Mouse (Mus musculus): ENCODE results near the gene Gmppa. TPM values are rescaled to one million over a fixed set of nuclear protein-coding genes. Genes with fewer than 3 reads are reported as not detected.

The Gmppa gene
- polyA plus RNA-seq, 1 experiment from 2014 or later: 103 TPM

DNA sequence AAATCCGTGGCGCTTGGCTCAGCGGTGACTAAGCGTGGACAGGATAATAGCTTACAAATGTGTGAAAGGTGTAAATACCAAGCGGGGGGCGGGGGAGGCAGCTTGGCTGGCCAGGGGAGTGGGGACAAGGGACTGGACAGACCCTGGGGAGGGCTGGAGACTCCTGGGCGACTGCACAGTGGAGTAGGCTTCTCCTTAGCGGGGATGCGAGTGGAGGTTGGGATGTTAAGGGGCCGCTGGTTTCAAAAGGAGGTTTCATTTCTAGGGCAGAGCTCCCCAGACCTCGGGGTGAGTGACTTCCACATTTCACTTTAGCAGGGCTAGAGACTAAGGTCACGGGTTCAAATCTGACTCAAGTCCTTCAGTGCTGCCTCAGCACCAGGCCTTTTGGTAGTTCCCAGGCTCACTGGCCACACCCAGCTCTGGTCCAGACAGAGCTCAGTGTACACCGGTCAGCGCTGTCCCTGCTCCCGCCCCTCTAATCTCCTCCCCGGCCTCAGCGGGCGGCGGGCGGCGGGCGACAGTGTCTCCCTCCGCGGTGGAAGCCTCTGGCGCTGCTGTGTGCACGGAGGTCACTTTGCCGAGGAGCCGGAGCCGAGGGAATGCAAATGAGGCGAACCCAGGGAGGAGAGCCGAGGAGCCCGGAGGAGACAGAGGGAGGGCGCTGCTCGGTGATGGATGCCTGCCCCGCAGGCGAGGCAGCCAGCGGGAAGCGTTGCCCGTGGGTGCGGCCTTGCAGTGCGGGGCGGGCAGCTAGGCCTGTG lies 22.5 kb downstream of the Gmppa start:
- H3K36me3 ChIP-seq: no peaks in the 10 kb centered on the region
- H3K4me1 ChIP-seq: peaks cover 20% of the 10 kb centered on the region
- no peaks in the 10 kb centered on the region for H3K9me3 ChIP-seq
- H3K27me3 ChIP-seq (replicated peaks): peaks cover 28% of the 10 kb centered on the region
- H3K4me3 ChIP-seq (replicated peaks): peak overlapping the region; percentile 38
- peak; percentile 51 for ATAC-seq (ENCODE audit: insufficient read depth, low FRiP score, low read depth)
- no peak overlapping the region for H3K9ac ChIP-seq
- WGBS: 3% methylated on average over 42 of the region's 42 CpGs
- peak overlapping the region; percentile 66 for H3K4me2 ChIP-seq
- peak overlapping the region; percentile 74 for H3K27ac ChIP-seq

DNA sequence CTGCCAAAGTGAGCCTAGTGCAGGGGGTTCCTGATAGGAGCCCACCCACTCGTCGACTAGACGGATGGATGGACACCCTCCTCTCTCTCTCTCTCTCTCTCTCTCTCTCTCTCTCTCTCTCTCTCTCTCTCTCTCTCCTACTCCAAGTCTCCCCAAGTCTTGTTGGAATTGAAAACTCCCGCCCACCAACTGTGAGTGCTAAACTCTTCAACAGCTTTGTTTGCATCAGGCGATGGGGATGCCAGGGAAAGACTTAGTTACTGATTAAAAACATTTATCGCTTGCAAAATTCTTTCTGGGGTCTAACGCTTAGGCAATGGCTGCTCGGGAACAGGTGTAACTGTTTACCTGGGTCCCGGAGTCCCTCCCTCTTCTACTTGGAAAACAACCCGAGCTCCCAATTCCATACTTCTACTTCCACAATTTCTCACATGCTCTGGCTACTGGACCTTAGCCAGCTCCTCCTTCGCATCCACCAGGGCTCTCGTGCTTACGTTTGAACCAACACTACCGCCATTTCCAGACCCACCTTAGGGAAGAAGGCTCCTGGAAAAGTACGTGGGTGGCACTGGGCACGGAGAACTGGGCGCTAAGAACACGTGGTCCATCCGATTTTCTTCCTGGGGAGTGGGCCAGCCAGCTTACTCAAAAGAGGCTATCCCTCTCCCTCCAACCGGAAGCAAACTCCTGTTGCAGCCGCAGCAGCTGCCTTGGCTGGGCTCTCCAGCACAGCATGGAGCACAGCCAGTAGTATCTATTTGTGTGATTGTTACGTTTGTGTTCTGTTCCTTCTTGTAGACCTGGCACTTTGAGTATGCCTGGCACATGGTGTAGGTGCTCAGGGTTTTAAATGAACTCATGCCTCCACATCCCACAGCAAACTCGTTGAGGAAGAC lies 23.3 kb downstream of the Gmppa start:
- H3K27ac ChIP-seq: peak overlapping the region; percentile 74
- H3K4me1 ChIP-seq: peaks cover 20% of the 10 kb centered on the region
- no peaks in the 10 kb centered on the region for H3K36me3 ChIP-seq
- no peaks in the 10 kb centered on the region for H3K9me3 ChIP-seq
- no peak overlapping the region for H3K9ac ChIP-seq
- H3K27me3 ChIP-seq (replicated peaks): peaks cover 24% of the 10 kb centered on the region
- no peak for ATAC-seq (ENCODE audit: insufficient read depth, low FRiP score, low read depth)
- H3K4me3 ChIP-seq (replicated peaks): peak overlapping the region; percentile 38
- H3K4me2 ChIP-seq: peak overlapping the region; percentile 66
- WGBS: 8% methylated on average over 23 of the region's 23 CpGs

DNA sequence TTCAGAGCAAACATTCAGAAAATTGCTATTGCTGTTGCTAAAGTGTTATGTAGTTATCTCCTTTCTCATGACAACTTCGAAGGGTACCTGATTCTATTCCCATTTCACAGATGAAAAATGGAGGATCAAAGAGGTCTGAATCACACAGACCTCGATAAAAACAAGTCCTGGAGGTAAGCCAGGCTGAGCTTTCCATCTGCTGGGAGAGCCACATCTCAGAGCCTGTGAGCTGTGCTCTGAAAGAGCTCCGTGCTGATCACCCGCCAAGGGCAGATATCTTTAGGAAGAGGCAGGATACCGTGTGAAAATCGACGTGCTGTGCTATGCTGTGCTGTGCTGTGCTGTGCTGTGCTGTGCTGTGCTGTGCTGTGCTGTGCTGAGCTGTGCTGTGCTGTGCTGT lies 24.6 kb downstream of the Gmppa start:
- Histone ChIP-seq H3K9me3 (no peaks in the 10 kb centered on the region), H3K4me3 (replicated peaks) (no peak overlapping the region), H3K27me3 (replicated peaks) (peaks cover 14% of the 10 kb centered on the region), H3K9ac (no peak overlapping the region), H3K4me1 (peaks cover 20% of the 10 kb centered on the region), H3K27ac (no peak overlapping the region), H3K4me2 (no peak overlapping the region), H3K36me3 (no peaks in the 10 kb centered on the region)
- 62% methylated on average over 7 of the region's 7 CpGs for WGBS
- no peak for ATAC-seq (ENCODE audit: insufficient read depth, low FRiP score, low read depth)

DNA sequence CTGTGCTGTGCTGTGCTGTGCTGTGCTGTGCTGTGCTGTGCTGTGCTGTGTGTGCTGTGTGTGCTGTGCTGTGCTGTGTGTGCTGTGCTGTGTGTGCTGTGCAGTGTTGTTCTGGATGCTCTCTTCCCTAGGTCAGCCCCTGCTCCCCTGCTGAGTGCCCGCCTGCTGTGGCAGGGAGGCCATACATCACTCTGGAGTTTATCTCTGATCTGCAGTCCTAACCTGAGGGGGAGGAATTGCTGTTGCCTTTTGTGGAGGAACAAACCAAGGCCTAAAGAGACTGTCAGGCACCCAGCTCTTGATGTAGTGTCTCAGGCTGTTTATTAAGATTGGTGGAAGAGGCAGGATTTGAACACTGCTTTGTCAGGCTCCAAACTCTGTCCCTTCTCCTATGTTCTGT lies 26.9 kb downstream of the Gmppa start:
- no peaks in the 10 kb centered on the region for H3K36me3 ChIP-seq
- WGBS: 45% methylated on average over 1 of the region's 1 CpGs
- no peak for ATAC-seq (ENCODE audit: insufficient read depth, low FRiP score, low read depth)

DNA sequence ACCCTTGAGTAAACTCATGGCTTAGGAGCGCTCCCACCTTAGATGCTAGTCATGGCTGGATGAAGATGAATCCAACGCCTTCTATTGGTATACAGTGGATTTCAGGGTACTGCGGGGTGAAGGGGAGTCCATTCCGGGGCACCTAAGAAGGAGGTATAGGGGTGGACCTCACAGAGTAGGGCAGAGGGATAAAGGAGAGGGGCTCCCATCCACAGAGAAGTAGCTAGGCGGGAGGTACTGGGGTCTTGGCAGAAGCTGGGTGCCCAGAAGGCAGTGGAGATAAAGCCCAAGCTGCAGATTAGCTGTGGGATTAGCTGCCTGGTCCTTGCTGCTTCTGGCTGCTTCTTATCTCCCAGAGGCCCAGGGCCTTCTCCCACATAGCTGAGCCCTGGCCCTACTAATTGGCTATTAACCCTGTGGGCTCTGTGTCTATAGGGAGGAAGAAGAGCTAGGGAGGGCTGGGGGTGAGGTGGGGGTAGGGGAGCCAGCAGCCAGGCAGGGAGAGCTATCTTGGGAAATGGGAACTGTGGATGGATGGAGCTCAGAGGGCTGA lies 28.0 kb downstream of the Gmppa start:
- H3K27me3 ChIP-seq (replicated peaks): 0 out of 2 replicates have a peak, but pooled peaks cover 8% of the 10 kb centered on the region
- no peak overlapping the region for H3K27ac ChIP-seq
- no peaks in the 10 kb centered on the region for H3K36me3 ChIP-seq
- H3K4me3 ChIP-seq (replicated peaks): no peak overlapping the region
- peaks cover 9% of the 10 kb centered on the region for H3K4me1 ChIP-seq
- 74% methylated on average over 5 of the region's 5 CpGs for WGBS
- no peak overlapping the region for H3K4me2 ChIP-seq
- no peak for ATAC-seq (ENCODE audit: insufficient read depth, low FRiP score, low read depth)
- H3K9me3 ChIP-seq: no peaks in the 10 kb centered on the region
- H3K9ac ChIP-seq: no peak overlapping the region

More for the DNA sequence above, 26.9 kb downstream of the Gmppa start:
- Histone ChIP-seq H3K4me1 (peaks cover 17% of the 10 kb centered on the region), H3K9me3 (no peaks in the 10 kb centered on the region), H3K27me3 (replicated peaks) (no peaks in the 10 kb centered on the region; the same call in 1 of the 2 replicates), H3K4me2 (no peak overlapping the region), H3K27ac (no peak overlapping the region), H3K4me3 (replicated peaks) (no peak overlapping the region), H3K9ac (no peak overlapping the region)

DNA sequence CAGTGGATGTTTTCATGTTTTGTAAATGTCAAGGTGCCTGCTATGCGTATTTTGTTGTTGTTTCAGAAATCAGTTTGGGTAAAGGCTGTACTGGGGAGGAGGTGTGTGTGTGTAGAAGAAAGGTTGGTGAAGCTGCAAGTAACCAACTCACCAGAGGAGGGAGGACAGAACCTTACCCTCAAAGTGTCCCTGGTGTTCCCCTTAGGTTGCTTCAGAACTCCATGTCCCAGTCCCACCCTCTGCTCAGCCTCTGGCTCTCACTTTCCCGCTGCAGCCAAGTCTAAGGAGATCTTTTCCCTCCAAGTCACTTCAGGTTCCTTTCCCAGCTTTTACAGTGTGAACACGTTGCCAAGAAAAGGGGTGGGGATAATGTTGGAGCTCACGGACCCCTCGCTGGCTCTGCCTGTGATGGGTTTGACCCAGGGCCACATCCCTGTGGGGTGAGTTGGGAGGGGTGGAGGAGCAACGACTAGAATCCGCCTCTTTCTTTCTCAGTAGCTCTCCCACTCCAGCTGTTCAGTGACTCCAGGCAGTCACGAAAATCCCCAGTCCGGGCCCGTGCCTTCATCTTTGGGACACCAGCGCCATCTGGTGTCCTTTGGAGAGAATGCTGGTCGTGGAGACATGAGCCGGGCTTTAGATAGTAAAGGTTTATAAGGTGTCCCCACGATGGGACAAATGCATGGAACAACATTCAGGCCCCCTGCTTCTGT lies 31.6 kb downstream of the Gmppa start:
- WGBS: 9% methylated on average over 14 of the region's 14 CpGs
- no peak overlapping the region; the same call in 1 of the 2 replicates for H3K4me2 ChIP-seq
- H3K4me3 ChIP-seq (replicated peaks): no peak overlapping the region
- H3K36me3 ChIP-seq: no peaks in the 10 kb centered on the region
- H3K4me1 ChIP-seq: no peaks in the 10 kb centered on the region; the same call in 1 of the 2 replicates
- peak; percentile 71 for ATAC-seq (ENCODE audit: insufficient read depth, low FRiP score, low read depth)
- H3K9ac ChIP-seq: no peak overlapping the region
- no peaks in the 10 kb centered on the region for H3K9me3 ChIP-seq
- H3K27me3 ChIP-seq (replicated peaks): 0 out of 2 replicates have a peak, but pooled peaks cover 9% of the 10 kb centered on the region
- no peak overlapping the region for H3K27ac ChIP-seq

DNA sequence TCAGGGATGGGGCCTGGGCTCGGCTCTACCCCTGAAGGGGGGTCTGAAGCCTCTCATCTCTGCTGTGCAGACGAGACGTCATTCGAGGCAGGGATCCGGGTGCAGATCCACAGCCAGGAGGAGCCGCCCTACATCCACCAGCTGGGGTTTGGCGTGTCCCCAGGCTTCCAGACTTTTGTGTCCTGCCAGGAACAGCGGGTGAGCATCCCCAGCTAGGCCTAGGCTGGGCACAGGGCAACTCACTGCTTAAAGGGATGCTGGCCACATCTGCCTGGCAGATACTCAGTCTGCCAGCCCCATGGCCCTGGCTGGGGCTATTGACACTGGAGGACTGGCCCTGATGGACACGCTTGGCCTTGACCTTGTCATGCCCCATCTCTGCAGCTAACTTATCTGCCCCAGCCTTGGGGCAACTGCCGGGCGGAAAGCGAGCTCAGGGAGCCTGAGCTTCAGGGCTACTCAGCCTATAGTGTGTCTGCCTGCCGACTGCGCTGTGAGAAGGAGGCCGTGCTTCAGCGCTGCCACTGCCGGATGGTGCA lies 33.6 kb downstream of the Gmppa start:
- Histone ChIP-seq H3K4me3 (replicated peaks) (no peak overlapping the region), H3K4me1 (no peaks in the 10 kb centered on the region; the same call in 1 of the 2 replicates), H3K9me3 (no peaks in the 10 kb centered on the region), H3K4me2 (no peak overlapping the region), H3K27me3 (replicated peaks) (0 out of 2 replicates have a peak, but pooled peaks cover 9% of the 10 kb centered on the region), H3K36me3 (no peaks in the 10 kb centered on the region), H3K9ac (no peak overlapping the region), H3K27ac (no peak overlapping the region)
- ATAC-seq (ENCODE audit: insufficient read depth, low FRiP score, low read depth): no peak
- 77% methylated on average over 17 of the region's 17 CpGs for WGBS

DNA sequence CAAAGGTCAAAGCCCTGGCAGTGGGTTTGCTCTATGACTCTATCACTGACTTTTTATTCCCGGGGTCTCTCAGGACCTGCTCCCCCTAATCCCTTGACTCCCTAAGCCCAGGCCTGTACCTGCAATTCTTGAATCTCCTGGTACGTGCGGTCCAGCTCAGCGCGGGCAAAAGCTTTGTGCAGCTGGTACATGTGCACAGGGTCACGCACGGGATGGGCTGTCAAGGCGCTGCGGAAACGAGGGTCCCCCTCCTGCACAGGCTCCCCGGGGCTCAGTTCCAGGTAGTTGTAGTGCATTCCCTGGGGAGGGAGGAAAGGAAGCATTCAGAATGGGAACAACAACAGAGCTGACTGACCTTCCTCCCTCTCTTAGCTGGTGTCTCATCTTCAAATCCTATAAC lies 40.7 kb downstream of the Gmppa start:
- Histone ChIP-seq H3K27me3 (replicated peaks) (peaks cover 12% of the 10 kb centered on the region), H3K9me3 (no peaks in the 10 kb centered on the region), H3K4me1 (peaks cover 24% of the 10 kb centered on the region), H3K4me2 (no peak overlapping the region), H3K4me3 (replicated peaks) (no peak overlapping the region), H3K9ac (no peak overlapping the region), H3K27ac (no peak overlapping the region), H3K36me3 (peaks cover 16% of the 10 kb centered on the region)
- WGBS: 92% methylated on average over 11 of the region's 11 CpGs
- ATAC-seq (ENCODE audit: insufficient read depth, low FRiP score, low read depth): no peak

DNA sequence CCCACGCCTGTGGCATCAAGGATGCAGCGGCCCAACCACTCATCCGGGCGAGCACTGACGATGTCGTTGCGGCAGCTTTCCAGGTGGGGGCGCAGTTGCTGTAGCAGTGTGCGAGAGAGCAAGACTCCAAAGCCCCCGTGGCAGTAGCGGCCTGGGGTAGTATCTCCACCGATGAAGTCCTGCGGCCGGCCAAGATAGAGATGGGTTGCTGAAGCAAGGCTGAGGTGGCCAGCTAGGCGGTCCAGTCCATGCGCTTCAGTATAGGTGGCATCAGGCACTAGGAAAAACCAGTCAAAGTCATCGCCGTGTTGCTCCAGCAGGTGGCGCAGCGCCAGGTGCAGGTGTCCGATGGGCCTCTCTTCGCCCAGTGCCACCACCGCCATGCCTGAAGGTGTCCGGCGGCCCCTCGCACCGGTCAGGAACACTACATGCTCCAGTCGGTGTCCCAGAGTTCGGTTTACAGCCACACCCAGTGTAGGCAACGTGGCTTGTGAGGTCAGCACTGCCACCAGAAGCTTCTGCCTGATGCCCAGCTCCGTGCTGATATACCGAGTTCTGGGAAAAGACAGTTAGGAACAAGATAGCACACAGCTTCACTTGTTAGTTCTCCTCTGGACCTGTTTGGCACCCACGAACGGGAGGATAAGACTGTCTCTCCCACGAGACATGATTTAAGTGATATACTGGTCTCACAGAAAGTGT lies 41.7 kb downstream of the Gmppa start:
- peak overlapping the region; percentile 80 for H3K4me3 ChIP-seq (replicated peaks)
- H3K27ac ChIP-seq: no peak overlapping the region
- peaks cover 19% of the 10 kb centered on the region for H3K27me3 ChIP-seq (replicated peaks)
- peaks cover 16% of the 10 kb centered on the region for H3K36me3 ChIP-seq
- H3K9ac ChIP-seq: no peak overlapping the region
- no peak for ATAC-seq (ENCODE audit: insufficient read depth, low FRiP score, low read depth)
- H3K4me2 ChIP-seq: peak overlapping the region; percentile 80
- no peaks in the 10 kb centered on the region for H3K9me3 ChIP-seq
- WGBS: 14% methylated on average over 35 of the region's 35 CpGs
- H3K4me1 ChIP-seq: peaks cover 24% of the 10 kb centered on the region

DNA sequence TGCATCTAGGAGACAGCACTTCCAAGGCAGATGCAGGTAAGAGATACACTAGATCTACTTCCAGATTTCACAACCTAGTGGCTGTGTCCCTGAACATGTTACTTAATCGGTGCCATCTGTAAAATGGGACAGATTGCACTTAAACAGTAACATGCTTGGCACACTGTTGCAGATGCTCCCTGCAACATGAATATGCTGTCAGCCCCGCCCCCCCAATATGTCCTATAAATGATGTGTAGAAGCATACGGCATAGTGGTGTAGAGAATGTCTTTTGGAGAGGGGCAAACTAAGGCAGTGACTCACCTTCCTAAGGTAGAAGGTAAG lies 42.2 kb downstream of the Gmppa start:
- H3K9ac ChIP-seq: no peak overlapping the region
- H3K36me3 ChIP-seq: peaks cover 16% of the 10 kb centered on the region
- peak overlapping the region; percentile 80 for H3K4me3 ChIP-seq (replicated peaks)
- WGBS: 45% methylated on average over 3 of the region's 3 CpGs
- peak overlapping the region; percentile 80 for H3K4me2 ChIP-seq
- no peak for ATAC-seq (ENCODE audit: insufficient read depth, low FRiP score, low read depth)
- H3K27ac ChIP-seq: no peak overlapping the region
- peaks cover 24% of the 10 kb centered on the region for H3K27me3 ChIP-seq (replicated peaks)
- H3K4me1 ChIP-seq: peaks cover 24% of the 10 kb centered on the region
- H3K9me3 ChIP-seq: no peaks in the 10 kb centered on the region

DNA sequence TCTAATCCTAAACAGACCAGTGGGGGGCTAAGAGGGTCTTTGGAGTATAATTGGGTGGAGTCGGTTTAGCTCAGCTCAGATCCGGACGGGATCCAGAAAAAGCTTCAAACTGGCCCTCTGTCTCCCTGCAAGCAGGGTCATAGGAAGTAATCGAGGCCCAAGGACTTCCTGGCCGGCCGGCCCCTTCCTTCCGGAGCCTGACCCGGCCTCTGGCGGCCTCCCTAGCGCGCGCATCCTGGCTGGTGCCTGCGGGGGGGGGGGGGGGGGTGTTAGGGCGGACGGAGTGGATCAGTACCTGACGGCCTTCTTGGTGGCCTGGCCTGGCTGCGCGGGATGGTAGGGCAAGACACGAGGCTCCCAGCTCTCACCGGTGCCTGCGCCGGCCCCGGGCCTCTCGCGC lies 42.8 kb downstream of the Gmppa start:
- H3K9ac ChIP-seq: peak overlapping the region; percentile 53
- WGBS: under 1% methylated on average over 20 of the region's 25 CpGs

More for the DNA sequence above, 42.8 kb downstream of the Gmppa start:
- Histone ChIP-seq H3K9me3 (no peaks in the 10 kb centered on the region), H3K27me3 (replicated peaks) (peaks cover 30% of the 10 kb centered on the region), H3K4me3 (replicated peaks) (peak overlapping the region; percentile 80), H3K36me3 (peaks cover 16% of the 10 kb centered on the region), H3K4me2 (peak overlapping the region; percentile 80), H3K4me1 (peaks cover 24% of the 10 kb centered on the region), H3K27ac (peak overlapping the region; percentile 76)
- peak; percentile 0; the same call in 1 of the 2 replicates for ATAC-seq (ENCODE audit: insufficient read depth, low FRiP score, low read depth)
